Mouse (Mus musculus): ENCODE results near the gene Slc38a1.

- no peak for TF ChIP-seq CTCF (IDR thresholded peaks at IDR 0.05; ENCODE audit: insufficient read depth, low read depth, low read length)
- no peak for TF ChIP-seq POLR2A (IDR thresholded peaks at IDR 0.05; ENCODE audit: insufficient read depth, low read depth, low read length)
These were observed 27.0 kb upstream of the Slc38a1 start for GRCm38 (mm10) chr15:96669721-96670120.

All from olfactory bulb, adult 2 months (tissue).